Mouse (Mus musculus) lung, adult 2 months (tissue): ENCODE measurements around the gene Bcl6b.

Source experiments
- CTCF ChIP-seq: fragments of 200-500 bp; IDR thresholded peaks from 2 replicates; pipeline ENCODE4 v1.5.1; 2011; ENCODE audit warnings: mild to moderate bottlenecking, low read length, control low read depth; ENCODE audit not compliant: insufficient read depth
- POLR2A ChIP-seq: fragments of 200-500 bp; IDR thresholded peaks from 2 replicates; pipeline ENCODE4 v1.6.1; 2011; ENCODE audit warnings: low read depth, mild to moderate bottlenecking, control low read depth, low read length, borderline replicate concordance; ENCODE audit errors: extremely low read depth

GRCm38 (mm10) chr11:70259035-70259434 lies 29.4 kb upstream of the Bcl6b start:
- no peak for TF ChIP-seq POLR2A
- no peak for TF ChIP-seq CTCF
